Mouse (Mus musculus): Measurements from ENCODE around the gene Trpc4ap. TPM values are rescaled to one million over a fixed set of nuclear protein-coding genes. Genes with fewer than 3 reads are reported as not detected.
"Not testable (repeated sequence)": the region's sequence is repeated elsewhere in the genome, so short reads cannot be mapped to it uniquely, and the experiment has no call there.

The Trpc4ap gene
- 10 to 100 TPM; 81.3 to 82.1 TPM for total RNA-seq (2021)

GRCm38 (mm10) chr2:155691723-155692493 is at the start of gene Trpc4ap:
TSS of gene Trpc4ap (minus strand) at chr2:155692384.
- DNase-seq = peak; percentile 99

- no peak for DNase-seq
Observed at GRCm38 (mm10) chr2:155737803-155738202, 45.6 kb upstream of the Trpc4ap start.

- DNase-seq = no peak
Observed at GRCm38 (mm10) chr2:155736936-155737335, 44.8 kb upstream of the Trpc4ap start.

- DNase-seq = not testable (repeated sequence)
Observed at GRCm38 (mm10) chr2:155735766-155736165, 43.6 kb upstream of the Trpc4ap start, which contains the start of gene Gm17581. TSS of gene Gm17581 (minus strand) at chr2:155735866.

- DNase-seq = no peak
Observed at GRCm38 (mm10) chr2:155735080-155735479, 42.9 kb upstream of the Trpc4ap start.

- peak; percentile 91 for DNase-seq
Observed at GRCm38 (mm10) chr2:155729158-155729645, 37.0 kb upstream of the Trpc4ap start, which contains the start of gene Edem2. TSS of gene Edem2 (minus strand) at chr2:155729475.

- no peak for DNase-seq
Observed at GRCm38 (mm10) chr2:155728742-155729141, 36.6 kb upstream of the Trpc4ap start.

- DNase-seq = no peak
Observed at GRCm38 (mm10) chr2:155727764-155728395, 35.7 kb upstream of the Trpc4ap start.

GRCm38 (mm10) chr2:155726302-155726701 is 34.1 kb upstream of the Trpc4ap start:
- DNase-seq = no peak

GRCm38 (mm10) chr2:155724526-155724925 is 32.3 kb upstream of the Trpc4ap start:
- no peak for DNase-seq

- no peak for DNase-seq
Observed at GRCm38 (mm10) chr2:155724036-155724435, 31.9 kb upstream of the Trpc4ap start.

GRCm38 (mm10) chr2:155720585-155720984 is 28.4 kb upstream of the Trpc4ap start:
- no peak for DNase-seq

- DNase-seq = no peak
Observed at GRCm38 (mm10) chr2:155717082-155717990, 25.2 kb upstream of the Trpc4ap start.

GRCm38 (mm10) chr2:155710557-155710956 is 18.4 kb upstream of the Trpc4ap start:
- no peak for DNase-seq

- peak; percentile 52 for DNase-seq
Observed at GRCm38 (mm10) chr2:155707251-155707650, 15.1 kb upstream of the Trpc4ap start.

GRCm38 (mm10) chr2:155703630-155704029 is 11.4 kb upstream of the Trpc4ap start:
- no peak for DNase-seq

GRCm38 (mm10) chr2:155701399-155701919 is 9.3 kb upstream of the Trpc4ap start:
- DNase-seq = no peak

GRCm38 (mm10) chr2:155698443-155698842 is 6.3 kb upstream of the Trpc4ap start:
- DNase-seq = not testable (repeated sequence)

GRCm38 (mm10) chr2:155696851-155697250 is 4.7 kb upstream of the Trpc4ap start:
- DNase-seq = no peak

GRCm38 (mm10) chr2:155696091-155696558 is 3.9 kb upstream of the Trpc4ap start:
- DNase-seq = peak; percentile 94

- no peak for DNase-seq
Observed at GRCm38 (mm10) chr2:155695316-155695715, 3.1 kb upstream of the Trpc4ap start.

- DNase-seq = no peak
Observed at GRCm38 (mm10) chr2:155694564-155694963, 2.4 kb upstream of the Trpc4ap start.
